Mouse (Mus musculus) urinary bladder, postnatal 14 days (tissue): Measurements from ENCODE around the gene Myo6.

Experiments
- DNase-seq: peaks from one replicate; pipeline ENCODE4 v3.0.0; 2021; ENCODE audit warnings: low spot score

Myo6 gene

DNA sequence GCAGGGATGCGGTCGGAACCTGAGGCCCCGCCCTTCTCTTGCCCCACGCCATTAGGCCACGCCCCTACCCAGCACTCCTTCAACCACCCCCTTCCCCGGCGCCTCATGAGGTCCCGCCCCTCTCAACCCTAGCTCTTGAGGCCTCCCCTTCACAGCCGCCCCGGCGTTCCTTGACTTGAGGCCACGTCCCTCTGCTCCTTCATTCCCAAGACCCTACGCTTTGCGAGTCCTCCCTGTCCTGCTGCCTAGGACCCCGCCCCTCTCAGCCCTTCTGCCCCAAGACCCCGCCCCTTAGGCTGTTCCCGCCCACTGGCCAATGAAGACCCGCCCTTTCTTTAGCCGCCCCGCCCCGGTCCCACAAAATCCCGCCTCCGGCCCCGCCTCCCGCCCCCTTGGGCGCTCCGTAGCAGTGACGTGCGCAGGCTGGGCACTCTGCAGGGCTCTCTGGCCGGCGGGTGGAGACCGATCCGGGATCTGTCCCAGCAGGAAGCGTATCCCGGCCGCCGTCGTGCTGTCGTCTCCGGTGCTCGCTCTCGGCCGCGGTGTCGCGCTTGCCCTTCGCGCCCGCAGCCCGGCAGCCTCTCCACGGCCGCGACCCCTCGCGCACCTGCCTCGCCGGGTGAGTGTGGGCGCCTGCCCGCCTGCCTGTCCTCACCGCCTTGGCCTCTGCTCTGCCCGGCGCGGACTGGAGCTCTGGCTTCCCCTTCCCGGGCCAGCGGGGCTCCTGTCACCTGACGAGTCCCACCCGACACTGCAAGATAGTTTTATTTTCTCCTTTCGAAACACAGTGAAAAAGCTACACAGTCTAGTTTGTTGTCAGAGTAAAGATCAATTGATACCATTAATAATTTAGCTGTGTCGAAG lies at the start of gene Myo6:
TSS of gene Myo6 (plus strand) at position 421 of the 864 bp plus-strand sequence.
- DNase-seq = peak; percentile 96

DNA sequence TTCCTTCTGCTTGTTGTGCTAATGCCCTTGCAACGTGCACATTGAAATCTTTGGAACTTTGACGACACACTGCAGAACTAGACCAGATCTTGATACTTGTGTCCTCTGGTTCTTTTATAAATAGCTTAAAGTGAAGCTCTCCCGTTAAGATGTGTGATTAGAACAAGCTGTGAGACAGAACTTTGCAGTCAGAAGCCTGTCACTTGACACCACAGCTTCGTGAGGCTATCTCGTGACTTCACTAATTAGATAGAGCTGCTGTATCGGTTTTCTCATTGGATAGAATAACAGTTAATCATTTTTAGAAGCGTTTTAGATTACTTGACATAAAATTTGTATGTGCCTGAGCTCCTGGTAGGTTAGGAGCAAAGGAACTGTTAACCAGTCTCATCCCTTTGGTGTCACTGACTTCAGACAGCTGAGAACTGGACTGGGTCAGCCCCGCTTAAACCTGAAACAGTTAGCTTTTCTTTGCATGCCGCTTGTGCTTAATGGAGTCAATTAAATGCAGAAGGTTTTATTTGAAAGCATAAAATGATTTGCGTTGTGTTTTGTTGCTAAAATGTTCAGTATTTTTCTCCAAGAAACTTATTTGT lies 18.7 kb upstream of the Myo6 start:
- DNase-seq = no peak

DNA sequence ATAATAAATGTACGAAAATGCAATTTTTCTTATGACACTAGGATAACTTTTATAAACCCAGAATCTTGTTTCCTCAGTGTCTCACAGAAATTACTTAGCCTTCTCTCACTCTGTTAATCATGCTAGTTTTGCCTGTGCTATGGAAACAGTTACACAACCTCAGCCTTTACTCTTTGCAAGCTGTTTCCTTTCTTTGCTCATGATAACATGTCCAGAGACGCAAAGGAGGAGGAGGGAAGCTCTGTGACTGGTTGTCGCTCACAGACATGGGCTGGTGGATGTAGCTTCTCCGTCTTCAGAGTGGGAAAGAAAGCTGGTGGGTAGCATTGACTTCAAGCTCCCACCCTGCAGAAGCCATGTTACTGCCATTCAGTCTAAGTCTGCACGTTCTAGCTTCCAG lies 15.2 kb upstream of the Myo6 start:
- no peak for DNase-seq

DNA sequence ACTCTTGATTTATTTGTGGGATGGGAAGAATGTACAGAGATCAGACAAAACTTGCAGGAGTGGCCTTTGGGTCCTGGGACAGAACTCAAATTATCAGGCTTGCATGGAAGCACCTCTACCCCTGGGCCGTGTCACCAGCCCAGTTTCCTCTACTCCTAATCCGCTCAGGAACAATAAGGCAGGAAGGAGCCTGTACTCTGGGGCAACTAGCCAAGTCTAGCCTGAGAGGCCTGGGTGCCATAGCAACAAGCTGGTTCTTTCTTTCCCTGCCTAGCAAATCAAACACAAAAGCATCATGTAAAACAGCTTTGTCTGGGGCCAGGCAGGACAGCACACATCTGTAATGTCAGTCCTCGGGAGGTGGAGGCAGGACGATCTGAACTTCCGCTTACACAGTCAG lies 9.6 kb upstream of the Myo6 start:
- no peak for DNase-seq

DNA sequence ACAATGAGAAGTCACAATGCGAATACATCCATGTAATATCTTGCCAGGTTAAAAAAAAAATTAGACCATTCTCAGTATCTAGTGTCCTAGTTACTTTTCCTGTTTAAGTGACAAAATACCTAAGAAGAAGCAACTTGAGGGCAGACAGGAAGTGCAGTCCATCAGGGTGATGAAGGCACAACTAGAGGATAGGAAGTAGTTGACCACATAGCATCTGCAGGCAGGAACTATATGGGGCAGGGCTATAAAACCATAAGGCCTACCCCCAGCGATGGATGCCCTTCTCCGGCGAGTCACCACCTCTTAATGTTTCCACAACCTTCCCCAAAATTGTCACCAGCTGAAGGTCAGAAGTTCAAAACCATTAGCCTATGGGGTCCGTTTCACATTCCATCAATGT lies 8.1 kb upstream of the Myo6 start:
- no peak for DNase-seq

DNA sequence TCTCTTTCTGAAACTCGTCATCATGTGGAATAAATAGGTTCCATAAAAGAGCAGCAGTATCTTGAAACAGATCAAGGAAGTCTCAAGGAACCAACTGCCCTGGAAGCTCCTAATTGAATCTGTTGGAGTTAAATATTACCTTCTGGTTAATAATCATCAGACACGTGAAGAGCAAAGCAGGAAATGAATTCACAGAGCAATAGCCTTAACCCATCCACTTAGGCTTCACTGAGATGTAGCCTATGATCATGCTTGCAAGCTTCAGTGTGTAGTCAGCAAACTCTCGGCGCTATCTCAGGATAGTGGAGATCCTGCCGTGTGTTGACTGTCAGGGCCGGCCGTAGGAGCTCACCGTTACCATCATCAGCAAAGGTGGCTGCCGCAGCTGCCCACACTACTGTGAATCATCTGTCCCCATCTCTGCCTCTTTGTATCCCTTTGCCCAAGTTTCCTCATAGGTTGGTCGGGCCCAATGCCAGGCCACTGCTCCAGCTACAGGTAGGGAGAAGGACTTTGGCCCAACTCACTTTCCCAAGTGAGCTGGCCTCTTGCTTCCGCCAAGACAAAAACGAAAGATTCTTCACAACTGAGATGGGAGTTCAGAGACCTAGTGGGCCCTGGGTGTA lies 6.9 kb upstream of the Myo6 start:
- DNase-seq = peak; percentile 12

DNA sequence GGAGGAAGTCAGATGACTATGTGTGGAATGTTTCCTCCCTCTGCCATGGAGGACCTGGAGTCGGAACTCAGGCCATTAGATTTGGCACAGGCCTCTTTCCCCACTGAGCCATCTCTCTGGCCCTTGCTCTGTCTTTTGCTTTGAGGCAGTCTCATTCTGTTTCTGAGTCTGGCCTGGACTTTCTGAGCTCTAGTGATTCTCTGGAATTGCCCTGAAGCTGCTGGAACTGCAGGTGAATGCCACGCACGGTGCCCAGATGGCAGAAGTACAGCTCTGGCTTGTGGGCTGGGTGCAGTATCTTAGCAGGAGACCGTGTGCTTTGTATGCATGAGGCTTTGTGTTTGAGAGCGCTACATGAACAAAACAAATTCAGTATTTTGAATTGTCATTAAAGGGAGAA lies 5.9 kb upstream of the Myo6 start:
- no peak for DNase-seq

DNA sequence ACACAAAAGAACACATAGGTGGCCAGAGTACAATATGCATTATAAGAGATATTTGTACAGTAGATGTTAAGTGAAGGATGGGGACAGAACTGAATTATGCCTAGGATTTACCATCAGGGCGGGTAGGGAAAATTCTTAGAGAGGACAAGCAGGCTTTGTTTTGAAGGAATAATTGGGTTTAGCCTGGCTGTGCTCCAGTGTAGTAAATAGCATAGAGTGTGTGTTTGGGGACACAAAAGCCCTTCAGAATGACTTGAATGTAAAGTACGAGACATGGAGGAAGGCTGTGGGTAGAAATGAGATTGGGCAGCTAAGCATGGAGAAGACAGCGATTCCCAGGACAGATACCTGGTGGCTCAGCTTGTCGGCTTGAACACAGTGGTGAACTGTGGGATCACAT lies 3.4 kb upstream of the Myo6 start:
- DNase-seq = no peak

DNA sequence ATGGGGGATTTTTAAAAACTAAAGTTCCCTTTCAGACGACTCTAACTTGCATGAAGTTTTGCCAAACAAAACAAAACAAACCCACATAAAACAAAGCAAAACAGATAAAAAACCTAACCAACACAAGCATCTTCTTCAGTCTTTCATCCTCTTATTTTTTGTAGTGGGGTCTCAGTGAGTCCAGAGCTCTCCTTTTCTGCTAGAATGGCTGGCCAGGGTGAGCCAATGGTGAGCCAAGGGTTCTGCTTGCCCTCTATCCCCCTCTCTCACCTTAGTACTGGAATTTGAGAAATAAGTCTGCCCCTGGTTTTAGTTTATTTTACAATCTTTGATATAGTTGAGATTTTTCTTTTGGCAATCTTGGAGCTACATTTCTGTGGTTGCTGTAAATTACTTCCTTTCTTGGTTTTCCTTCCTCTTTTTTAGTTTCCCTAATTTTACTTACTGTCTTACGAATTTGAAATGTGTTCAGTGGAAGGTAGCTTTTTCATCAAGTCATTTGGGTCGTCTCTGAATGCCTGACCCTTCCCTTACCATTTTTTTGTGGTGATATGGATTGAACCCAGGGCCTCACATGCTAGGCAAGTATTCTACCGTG lies 1.6 kb upstream of the Myo6 start:
- DNase-seq = no peak

DNA sequence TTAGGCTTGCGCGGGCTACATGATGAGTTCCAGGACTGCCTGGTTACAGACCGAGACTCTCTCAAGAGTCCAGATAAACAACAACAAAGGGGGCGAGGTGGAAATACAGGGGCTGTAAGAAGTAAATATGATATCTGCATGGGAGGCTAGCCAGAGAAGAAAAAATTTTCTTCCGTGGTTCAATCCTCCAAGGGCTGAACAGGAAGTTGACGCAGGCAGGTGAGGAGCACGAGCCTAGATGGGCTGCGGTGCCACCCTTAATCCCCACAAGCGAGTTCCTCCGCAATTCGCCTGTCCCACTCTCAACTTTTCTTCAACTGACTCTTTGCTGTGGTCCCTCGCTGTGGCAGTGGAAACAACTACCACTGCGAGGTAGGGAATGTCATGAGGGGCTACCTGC lies 640 bp upstream of the Myo6 start:
- no peak for DNase-seq

DNA sequence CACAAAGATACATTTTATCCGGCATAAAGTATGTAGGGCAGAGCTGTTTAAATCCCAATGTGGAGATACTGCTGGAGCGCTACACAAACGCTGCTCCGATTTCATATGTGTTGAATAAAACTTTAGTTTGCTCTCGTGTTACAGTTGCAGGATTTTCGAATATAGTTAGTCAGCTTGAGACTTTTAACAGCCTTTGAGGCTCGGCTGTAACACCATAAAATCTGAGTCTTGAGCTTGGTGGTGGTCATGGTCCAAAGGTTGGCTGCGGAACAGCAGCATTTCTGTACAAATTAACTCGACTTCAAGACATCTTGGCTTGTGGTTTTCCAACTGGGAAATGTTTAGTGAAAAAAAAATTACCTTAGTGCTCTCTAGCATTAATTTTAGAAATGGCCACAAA lies 859 bp downstream of the Myo6 start:
- no peak for DNase-seq

DNA sequence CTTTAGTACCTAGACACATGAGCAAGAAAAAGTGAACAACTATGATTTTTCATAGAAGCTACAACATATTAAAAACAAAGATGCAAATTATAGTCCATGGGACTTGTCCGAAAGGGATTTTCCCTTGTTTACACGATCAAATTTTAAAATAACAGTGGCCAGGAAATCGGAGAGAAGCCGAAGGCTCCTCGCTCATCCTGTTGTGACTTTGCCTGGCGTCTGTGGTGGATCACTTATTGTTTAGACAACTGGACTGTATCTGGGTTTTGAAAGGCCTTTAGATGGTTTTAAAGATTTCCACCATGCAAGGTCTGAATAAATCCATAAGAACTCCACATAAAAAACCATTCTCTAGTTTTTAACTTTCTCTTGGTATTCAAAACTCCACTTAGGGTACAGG lies 1.6 kb downstream of the Myo6 start:
- DNase-seq = no peak

DNA sequence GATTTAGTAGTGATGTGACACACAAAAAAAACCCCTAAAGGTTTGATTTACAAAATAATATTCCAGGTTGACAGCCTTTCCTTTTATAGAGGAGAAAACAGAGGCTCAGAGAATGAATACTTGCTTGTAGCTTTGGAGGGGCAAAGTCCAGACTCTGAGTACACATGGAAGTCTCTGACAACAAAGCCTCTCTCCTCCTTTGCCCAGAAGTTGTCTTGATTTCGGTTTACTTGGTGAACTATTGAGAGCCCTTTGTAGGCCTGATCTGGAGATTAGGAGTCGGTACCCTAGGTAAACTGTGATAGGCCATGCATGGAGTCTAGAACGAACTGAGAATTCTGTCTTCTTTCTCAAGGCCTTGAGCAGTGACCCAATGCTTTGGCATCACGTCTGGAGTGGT lies 2.3 kb downstream of the Myo6 start:
- no peak for DNase-seq

DNA sequence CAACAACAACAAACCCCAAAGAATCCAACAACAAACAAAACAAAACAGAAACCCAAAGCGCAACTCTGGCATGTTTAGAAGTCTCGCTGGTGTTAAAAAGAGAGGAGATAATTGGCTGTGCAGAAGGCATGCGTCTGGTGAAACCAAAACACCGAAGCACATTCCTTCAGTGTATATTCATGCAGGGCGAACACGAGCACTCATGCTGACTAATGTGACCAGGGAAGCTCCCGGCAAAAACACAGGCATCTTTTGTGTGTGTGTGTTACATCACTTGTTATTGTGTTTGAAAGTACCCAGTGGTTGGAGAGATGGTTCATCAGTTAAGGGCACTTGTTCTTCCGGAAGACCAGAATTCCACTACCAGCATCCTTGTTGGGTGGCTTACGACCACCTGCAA lies 4.7 kb downstream of the Myo6 start:
- DNase-seq = no peak

DNA sequence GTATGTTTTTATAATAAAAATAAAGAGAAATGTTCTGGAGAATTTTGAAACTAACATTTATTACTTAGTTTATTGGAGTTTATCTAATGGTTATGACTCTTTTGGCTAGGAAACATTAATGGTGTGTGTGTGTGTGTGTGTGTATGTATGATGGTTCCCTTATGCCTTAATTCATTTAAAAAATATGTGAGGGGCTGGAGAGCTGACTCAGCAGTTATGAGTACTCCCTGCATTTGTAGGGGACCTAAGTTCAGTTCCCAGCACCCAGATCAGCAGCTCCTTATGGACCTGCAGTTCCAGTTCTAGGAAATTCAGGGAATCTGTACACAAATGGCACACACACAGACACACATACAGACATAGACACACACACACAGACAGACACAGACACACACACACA lies 6.4 kb downstream of the Myo6 start:
- DNase-seq = no peak

DNA sequence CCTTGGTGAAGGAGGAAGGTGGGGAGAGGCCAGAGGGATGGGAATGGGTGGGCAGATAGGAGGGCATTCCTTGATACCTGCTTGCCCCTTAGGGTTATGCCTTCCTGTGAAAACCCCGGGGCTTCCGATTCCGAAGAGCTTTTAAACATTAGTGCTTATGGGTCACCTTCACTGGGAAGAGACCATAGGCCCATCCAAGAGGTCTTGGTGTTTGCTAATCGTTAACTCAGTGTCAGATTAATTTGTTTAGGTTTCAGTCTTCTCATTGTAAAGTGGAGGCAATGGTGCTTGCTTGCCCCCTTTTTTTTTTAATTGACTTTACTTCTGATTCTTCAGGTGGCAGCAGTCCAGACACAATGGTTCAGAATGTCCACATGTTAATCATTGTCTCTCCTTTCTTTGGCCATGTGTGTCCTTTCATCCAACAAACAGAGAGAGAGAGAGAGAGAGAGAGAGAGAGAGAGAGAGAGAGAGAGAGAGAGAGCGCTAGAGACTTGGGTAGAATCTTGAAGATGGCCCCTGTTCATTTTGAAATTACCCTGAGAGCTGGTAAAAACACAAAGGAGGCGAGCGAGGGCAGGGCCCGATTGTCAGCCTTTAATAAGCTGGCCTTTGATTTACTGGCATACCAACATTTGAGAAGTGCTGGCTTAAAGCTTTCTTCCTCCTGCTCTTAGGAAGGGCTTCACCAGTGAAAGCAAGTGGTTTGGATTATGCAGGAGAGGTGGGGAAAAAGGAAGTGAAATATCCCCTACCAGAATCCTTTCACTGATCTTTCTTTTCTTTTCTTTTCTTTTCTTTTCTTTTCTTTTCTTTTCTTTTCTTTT lies 7.8 kb downstream of the Myo6 start:
- DNase-seq = no peak

DNA sequence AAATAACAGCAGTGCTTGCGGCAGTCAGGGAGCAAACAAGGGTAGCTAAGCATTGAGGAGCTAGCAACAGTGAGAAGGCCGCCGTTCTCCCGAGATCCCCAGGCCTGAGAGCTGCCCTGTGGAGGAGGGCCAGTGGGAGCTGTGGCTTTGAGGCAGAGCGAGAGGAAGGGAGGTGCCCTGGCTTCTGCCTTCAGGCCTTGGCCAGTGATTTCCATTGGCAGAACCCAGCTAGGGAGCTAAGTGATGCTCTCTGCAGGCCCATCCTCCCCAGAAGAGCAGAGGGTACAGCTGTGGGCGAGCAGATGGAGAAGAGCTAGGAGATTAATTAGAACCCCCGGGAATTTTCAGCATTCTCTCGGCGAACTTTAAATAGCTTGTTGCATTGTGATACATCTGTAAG lies 8.8 kb downstream of the Myo6 start:
- DNase-seq = peak; percentile 36

DNA sequence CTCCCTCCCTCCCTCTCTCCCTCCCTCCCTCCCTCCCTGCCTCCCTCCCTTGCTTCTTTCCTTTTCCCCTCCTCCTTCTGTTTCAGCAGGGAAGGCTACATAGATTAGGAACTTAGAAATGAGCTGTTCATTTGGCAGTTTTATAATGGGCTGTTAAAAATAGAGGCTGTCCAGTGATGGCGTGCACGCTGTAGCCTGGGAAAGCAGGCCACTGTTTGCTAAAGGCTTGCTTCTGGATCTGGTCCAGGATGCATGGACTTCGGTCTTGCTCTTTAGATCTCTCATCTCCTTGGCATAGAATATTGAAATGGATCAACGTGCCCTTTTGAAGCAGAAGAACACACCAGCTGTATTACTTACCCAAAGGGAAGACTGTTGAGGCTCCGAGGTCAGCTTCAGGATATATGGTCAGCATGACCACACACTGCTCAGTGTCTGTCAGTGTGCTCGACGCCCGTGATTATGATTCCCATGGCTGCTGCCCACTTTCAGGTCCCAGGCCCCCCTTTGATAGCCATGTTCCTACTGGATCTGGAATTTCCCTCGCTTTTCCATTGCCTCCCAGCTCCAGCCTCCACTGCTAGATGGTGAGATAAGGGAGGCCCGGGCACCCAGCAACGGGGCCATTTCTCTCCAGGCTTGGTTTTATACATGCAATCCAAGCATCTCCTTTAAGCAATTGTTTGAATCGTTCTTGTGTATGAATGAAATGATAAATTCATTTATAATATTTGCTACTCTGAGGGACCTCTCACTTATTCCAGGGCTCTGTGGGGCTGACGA lies 12.1 kb downstream of the Myo6 start:
- DNase-seq = peak; percentile 32

DNA sequence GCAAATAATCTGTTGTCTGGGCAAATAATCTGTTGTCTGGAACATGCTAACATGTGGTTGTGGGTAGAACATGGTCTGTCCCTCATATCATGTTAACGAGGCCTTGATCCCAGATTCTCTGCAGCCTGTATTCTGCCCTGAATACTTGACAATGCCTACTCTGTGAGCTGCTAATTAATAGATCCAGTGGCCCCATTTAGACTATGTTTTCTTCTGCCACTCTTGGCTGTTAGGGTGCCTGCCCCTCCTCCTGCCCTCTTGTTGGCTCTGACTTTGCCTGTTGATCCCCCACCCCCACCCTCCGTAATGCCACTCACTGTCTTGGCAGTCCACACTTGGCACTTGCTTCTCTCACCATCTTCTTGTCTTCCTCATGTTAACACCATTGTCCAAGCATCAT lies 13.8 kb downstream of the Myo6 start:
- no peak for DNase-seq

DNA sequence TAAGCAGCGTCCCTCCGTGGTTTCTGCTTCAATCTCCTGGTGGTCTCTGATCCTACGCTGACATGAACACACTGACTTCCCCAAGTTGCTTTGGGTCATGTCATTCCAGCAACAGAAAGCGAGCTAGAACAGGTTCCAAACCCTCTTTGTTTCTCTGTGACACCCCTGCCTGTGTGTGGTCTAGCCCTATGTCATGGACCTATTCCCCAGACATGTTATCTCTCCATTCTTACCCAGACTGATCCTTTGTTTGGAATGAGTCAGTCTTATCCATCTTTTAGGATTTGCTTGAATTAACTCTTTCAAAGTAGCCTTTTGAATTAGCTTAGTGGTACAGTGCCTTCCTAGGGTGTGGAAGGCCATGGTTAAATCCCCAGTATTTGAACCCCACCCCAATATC lies 14.9 kb downstream of the Myo6 start:
- no peak for DNase-seq

DNA sequence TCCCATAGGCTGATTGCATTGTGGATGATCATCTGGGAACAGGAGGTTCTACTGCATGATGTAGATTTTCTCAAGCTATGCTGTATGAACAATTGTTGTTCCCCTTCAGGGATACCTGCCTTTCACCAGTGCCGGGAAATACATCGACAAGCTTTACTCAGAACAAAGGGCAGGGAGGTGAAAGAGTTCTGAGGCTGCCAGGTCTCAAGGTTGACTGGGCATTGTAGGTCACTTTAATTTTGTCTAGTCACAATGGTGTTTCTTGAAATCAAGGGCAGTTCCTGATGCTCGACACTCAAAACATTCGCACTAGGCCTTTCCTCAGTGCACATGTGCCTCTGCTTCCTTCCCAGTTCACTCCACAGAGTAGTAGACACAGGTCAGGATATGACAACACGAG lies 15.9 kb downstream of the Myo6 start:
- DNase-seq = no peak
